Mouse (Mus musculus) liver, postnatal 0 days (tissue): ENCODE measurements at regions not wholly inside any gene's neighbourhood (a gene's known extent, or its start where the extent isn't known, plus 50 kb on each side); places are given as distances from the start of the nearest gene placed in this dataset.

Experiments
- CTCF ChIP-seq: sonication (generic); IDR thresholded peaks from 2 replicates; pipeline ENCODE4 v1.5.1; 2016; ENCODE audit warnings: antibody characterized with exemption, low read depth
- EP300 ChIP-seq: IDR thresholded peaks from 2 replicates; pipeline ENCODE4 v1.6.1; 2016; ENCODE audit warnings: antibody characterized with exemption, low read depth, mild to moderate bottlenecking

GRCm38 (mm10) chr3:39222059-39222458 is 335.3 kb downstream of the Fat4 start:
- TF ChIP-seq CTCF (no peak), EP300 (no peak)
